Mouse (Mus musculus): ENCODE results near the gene Calr4.

Calr4 gene

GRCm38 (mm10) chr4:109236186-109236879 is 2.0 kb downstream of the Calr4 start:
- DNase-seq (ENCODE audit: low spot score), result no peak

GRCm38 (mm10) chr4:109238428-109239268 is 4.4 kb downstream of the Calr4 start:
- no peak for DNase-seq (ENCODE audit: low spot score)

GRCm38 (mm10) chr4:109241221-109241620 is 6.9 kb downstream of the Calr4 start:
- DNase-seq (ENCODE audit: low spot score), result no peak

- no peak for DNase-seq (ENCODE audit: low spot score)
Observed at GRCm38 (mm10) chr4:109241934-109242333, 7.6 kb downstream of the Calr4 start.

- no peak for DNase-seq (ENCODE audit: low spot score)
Observed at GRCm38 (mm10) chr4:109244506-109244905, 10.2 kb downstream of the Calr4 start.

- no peak for DNase-seq (ENCODE audit: low spot score)
Observed at GRCm38 (mm10) chr4:109245016-109245620, 10.8 kb downstream of the Calr4 start.

GRCm38 (mm10) chr4:109251605-109252004 is 17.3 kb downstream of the Calr4 start:
- DNase-seq (ENCODE audit: low spot score), result no peak

- DNase-seq (ENCODE audit: low spot score), result no peak
Observed at GRCm38 (mm10) chr4:109252199-109252598, 17.9 kb downstream of the Calr4 start.

- DNase-seq (ENCODE audit: low spot score), result no peak
Observed at GRCm38 (mm10) chr4:109253664-109254151, 19.4 kb downstream of the Calr4 start.

GRCm38 (mm10) chr4:109254511-109254910 is 20.2 kb downstream of the Calr4 start:
- DNase-seq (ENCODE audit: low spot score), result no peak

- no peak for DNase-seq (ENCODE audit: low spot score)
Observed at GRCm38 (mm10) chr4:109255321-109255720, 21.0 kb downstream of the Calr4 start.

- DNase-seq (ENCODE audit: low spot score), result no peak
Observed at GRCm38 (mm10) chr4:109255727-109256417, 21.6 kb downstream of the Calr4 start.

- no peak for DNase-seq (ENCODE audit: low spot score)
Observed at GRCm38 (mm10) chr4:109256791-109257190, 22.5 kb downstream of the Calr4 start.

GRCm38 (mm10) chr4:109257639-109258038 is 23.4 kb downstream of the Calr4 start:
- no peak for DNase-seq (ENCODE audit: low spot score)

GRCm38 (mm10) chr4:109262068-109262467 is 27.8 kb downstream of the Calr4 start:
- DNase-seq (ENCODE audit: low spot score), result no peak

- DNase-seq (ENCODE audit: low spot score), result no peak
Observed at GRCm38 (mm10) chr4:109266056-109266455, 31.8 kb downstream of the Calr4 start.

GRCm38 (mm10) chr4:109266744-109267143 is 32.5 kb downstream of the Calr4 start:
- DNase-seq (ENCODE audit: low spot score), result no peak

- no peak for DNase-seq (ENCODE audit: low spot score)
Observed at GRCm38 (mm10) chr4:109267452-109267851, 33.2 kb downstream of the Calr4 start.

GRCm38 (mm10) chr4:109268903-109269302 is 34.6 kb downstream of the Calr4 start:
- no peak for DNase-seq (ENCODE audit: low spot score)

- no peak for DNase-seq (ENCODE audit: low spot score)
Observed at GRCm38 (mm10) chr4:109271803-109272202, 37.5 kb downstream of the Calr4 start.

GRCm38 (mm10) chr4:109273586-109274240 is 39.4 kb downstream of the Calr4 start:
- DNase-seq (ENCODE audit: low spot score), result no peak
